Mouse (Mus musculus) liver, embryonic 14.5 days (tissue): ENCODE measurements around the gene Nhsl2. TPM values are rescaled to one million over a fixed set of nuclear protein-coding genes. Genes with fewer than 3 reads are reported as not detected.
A peak's percentile ranks its signal among the peaks of the same experiment; 100 is the strongest.

Source experiments
- ATAC-seq: fragments of 200-750 bp; cut with Nextera tagmentation; 2 replicates; pipeline ENCODE4 v1.8.0; 2017; ENCODE audit warnings: moderate number of reproducible peaks, mild to moderate bottlenecking, moderate library complexity; ENCODE audit not compliant: insufficient read depth
- DNase-seq, 3 experiments: peaks; one replicate each; pipeline ENCODE4 v3.0.0-alpha.2; 2012 to 2013; ENCODE audit warnings: low read depth in 3 of 3, low spot score in 3 of 3
- H3K27ac ChIP-seq: fragments of 300-500 bp; sonication (generic); 2 replicates; pipeline ENCODE4 v1.5.1; 2014; ENCODE audit warnings: moderate library complexity, mild to moderate bottlenecking, control low read depth, inconsistent platforms
- H3K27me3 ChIP-seq: fragments of 300-500 bp; sonication (generic); 2 replicates; pipeline ENCODE4 v1.6.1; 2014; ENCODE audit warnings: mild to moderate bottlenecking, low read length, moderate library complexity; ENCODE audit not compliant: control insufficient read depth, insufficient read depth
- H3K36me3 ChIP-seq: fragments of 300-500 bp; sonication (generic); replicated peaks from 2 replicates; pipeline ENCODE4 v1.6.1; 2014; ENCODE audit warnings: low read depth; ENCODE audit not compliant: control insufficient read depth, insufficient read depth
- H3K4me1 ChIP-seq, 2 experiments: fragments of 200-500 bp in 1 of 2; fragments of 300-500 bp in 1 of 2; sonication (generic) in 1 of 2; replicated peaks; 2 replicates each; pipeline ENCODE4 v1.6.1; 2012 to 2014; ENCODE audit warnings: antibody characterized with exemption in 1 of 2, inconsistent platforms in 1 of 2, low read length in 1 of 2; ENCODE audit not compliant: control insufficient read depth in 2 of 2, insufficient read depth in 2 of 2
- H3K4me2 ChIP-seq: fragments of 300-500 bp; sonication (generic); 2 replicates; pipeline ENCODE4 v1.6.1; 2014; ENCODE audit warnings: low read depth, mild to moderate bottlenecking, control low read depth, moderate library complexity
- H3K4me3 ChIP-seq, 2 experiments: fragments of 200-500 bp in 1 of 2; fragments of 300-500 bp in 1 of 2; sonication (generic) in 1 of 2; 2 replicates each; pipeline ENCODE4 v1.5.1; 2012 to 2014; ENCODE audit warnings: low read depth in 2 of 2, low read length in 2 of 2, mild to moderate bottlenecking in 2 of 2, control low read depth in 1 of 2, inconsistent platforms in 1 of 2, moderate library complexity in 1 of 2; ENCODE audit not compliant: insufficient read depth in 1 of 2
- H3K9ac ChIP-seq: fragments of 300-500 bp; sonication (generic); replicated peaks from 2 replicates; pipeline ENCODE4 v1.6.1; 2014; ENCODE audit warnings: mild to moderate bottlenecking, control low read depth, moderate library complexity
- H3K9me3 ChIP-seq: fragments of 300-500 bp; sonication (generic); 2 replicates; pipeline ENCODE4 v1.6.1; 2016; ENCODE audit warnings: low read length, mixed read lengths; ENCODE audit not compliant: control insufficient read depth
- CTCF ChIP-seq: IDR thresholded peaks from 2 replicates; pipeline ENCODE4 v1.5.1; 2016; ENCODE audit warnings: antibody characterized with exemption, low read depth, control low read depth
- EP300 ChIP-seq: IDR thresholded peaks from 2 replicates; pipeline ENCODE4 v1.6.1; 2016; ENCODE audit warnings: antibody characterized with exemption, low read depth
- WGBS: fragments of 180-500 bp; shearing (Covaris S2); extraction: QIAGEN DNeasy Blood & Tissue Kit; methylation state at CpG from one replicate; pipeline ENCODE4 v1.1.7; 2014; ENCODE audit not compliant: insufficient replicate concordance; 5-methylcytosine and 5-hydroxymethylcytosine counted together
- polyA plus RNA-seq, 2 experiments: library from polyadenylated mRNA; depleted of rRNA in 1 of 2; stranded (reverse) in 1 of 2; unstranded in 1 of 2; fragments of >200 nt; fragmentation: Nextera tagmentation in 1 of 2; extraction: Ambion mirVana in 1 of 2; gene quantifications; 2 replicates each; pipeline versions ENCODE4 v1.2.1 to v1.2.3; 2012 to 2014

The Nhsl2 gene
- polyA plus RNA-seq, 2 experiments: 0.39 to 1.3 TPM

DNA sequence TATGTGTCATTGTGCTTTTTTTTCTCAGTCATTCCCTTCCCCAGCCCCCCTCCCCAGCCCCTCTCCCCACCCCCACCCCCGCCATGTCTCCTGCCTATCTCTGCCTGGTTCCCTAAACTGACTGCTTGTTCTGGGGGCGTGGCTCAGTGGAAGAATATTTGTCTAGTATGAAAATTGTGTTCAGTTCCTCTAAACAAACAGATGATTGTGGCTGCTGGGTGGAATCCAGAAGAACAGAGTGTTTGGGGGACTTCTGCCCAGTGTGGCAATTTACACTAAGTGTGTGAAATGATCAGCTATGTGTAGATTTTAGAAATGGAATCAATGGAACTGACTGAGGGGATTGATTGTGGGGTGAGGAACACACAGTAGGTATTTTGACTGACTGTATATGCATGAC lies 184.4 kb downstream of the Nhsl2 start:
- WGBS: 50% methylated on average over 2 of the region's 2 CpGs

DNA sequence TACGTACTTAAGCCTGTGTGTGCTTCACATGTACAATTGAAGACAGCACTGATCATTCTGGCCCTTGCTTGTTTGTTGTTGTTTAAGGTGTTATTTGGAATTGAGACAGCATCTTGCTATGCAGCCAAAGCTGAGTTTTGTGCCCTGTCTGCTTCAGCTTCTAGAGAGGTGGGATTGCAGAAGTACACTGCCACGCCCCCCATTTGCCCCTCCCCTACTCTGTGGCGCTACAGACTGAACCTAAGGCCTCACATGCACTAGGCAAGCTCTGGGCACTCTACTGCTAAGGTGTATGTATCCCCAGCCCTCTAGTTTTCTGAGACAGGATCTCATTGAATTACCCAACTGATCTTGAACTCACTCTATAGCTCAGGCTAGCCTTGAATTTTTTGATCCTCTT lies 186.5 kb downstream of the Nhsl2 start:
- Histone ChIP-seq H3K27ac (no peak overlapping the region), H3K4me2 (no peak overlapping the region), H3K27me3 (no peaks in the 10 kb centered on the region), H3K4me1 (peaks cover 0 to 7% of the 10 kb centered on the region in 2 experiments; a peak in 2 of 4 replicates), H3K9me3 (no peaks in the 10 kb centered on the region), H3K36me3 (no peaks in the 10 kb centered on the region), H3K4me3 (no peak overlapping the region), H3K9ac (no peak overlapping the region)
- TF ChIP-seq CTCF (no peak), EP300 (no peak)
- WGBS: 40% methylated on average over 3 of the region's 3 CpGs
- no peak for DNase-seq
- no peak for ATAC-seq

More for the DNA sequence above, 184.4 kb downstream of the Nhsl2 start:
- Histone ChIP-seq H3K27me3 (no peaks in the 10 kb centered on the region; the same call in 1 of the 2 replicates), H3K4me3 (no peak overlapping the region), H3K4me2 (no peak overlapping the region), H3K4me1 (peaks cover 0 to 7% of the 10 kb centered on the region in 2 experiments; a peak in 2 of 4 replicates), H3K9me3 (no peaks in the 10 kb centered on the region), H3K27ac (no peak overlapping the region), H3K36me3 (no peaks in the 10 kb centered on the region), H3K9ac (no peak overlapping the region)
- DNase-seq (no peak), ATAC-seq (no peak)
- TF ChIP-seq EP300 (no peak), CTCF (no peak)

DNA sequence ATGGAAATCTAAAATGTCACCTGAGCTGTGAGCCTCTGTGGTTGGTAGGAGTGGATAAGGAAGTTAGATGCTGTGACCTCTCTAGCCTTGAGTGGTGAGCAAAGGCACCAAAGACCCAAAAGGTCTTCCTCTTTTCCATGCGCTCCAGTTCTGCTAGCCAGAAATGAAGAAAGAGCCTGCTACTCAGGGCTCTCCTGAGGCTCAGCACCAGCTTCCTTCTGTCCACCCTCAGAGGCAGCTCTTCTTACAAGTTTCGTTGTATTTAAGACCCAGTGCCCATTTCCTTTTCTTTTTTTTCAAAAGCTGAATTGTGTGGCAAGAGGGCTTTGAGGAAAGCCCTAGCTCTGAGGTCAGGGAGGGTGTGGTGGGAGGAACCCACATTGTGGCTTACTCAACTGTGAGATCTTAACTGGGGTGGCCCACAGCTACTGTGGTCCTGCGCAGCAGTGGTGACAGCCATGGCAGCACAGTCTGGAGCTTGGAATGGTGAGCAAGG lies 187.7 kb downstream of the Nhsl2 start:
- no peaks in the 10 kb centered on the region for H3K9me3 ChIP-seq
- no peak for DNase-seq
- H3K4me2 ChIP-seq: no peak overlapping the region
- H3K4me1 ChIP-seq: peaks cover 0 to 3% of the 10 kb centered on the region in 2 experiments; a peak in 2 of 4 replicates
- no peak overlapping the region for H3K4me3 ChIP-seq
- WGBS: 29% methylated on average over 3 of the region's 3 CpGs
- H3K36me3 ChIP-seq: no peaks in the 10 kb centered on the region
- no peak for TF ChIP-seq CTCF
- no peak for TF ChIP-seq EP300
- H3K27ac ChIP-seq: no peak overlapping the region
- H3K27me3 ChIP-seq: no peaks in the 10 kb centered on the region
- ATAC-seq: peak; percentile 51; the same call in 1 of the 2 replicates
- H3K9ac ChIP-seq: no peak overlapping the region

DNA sequence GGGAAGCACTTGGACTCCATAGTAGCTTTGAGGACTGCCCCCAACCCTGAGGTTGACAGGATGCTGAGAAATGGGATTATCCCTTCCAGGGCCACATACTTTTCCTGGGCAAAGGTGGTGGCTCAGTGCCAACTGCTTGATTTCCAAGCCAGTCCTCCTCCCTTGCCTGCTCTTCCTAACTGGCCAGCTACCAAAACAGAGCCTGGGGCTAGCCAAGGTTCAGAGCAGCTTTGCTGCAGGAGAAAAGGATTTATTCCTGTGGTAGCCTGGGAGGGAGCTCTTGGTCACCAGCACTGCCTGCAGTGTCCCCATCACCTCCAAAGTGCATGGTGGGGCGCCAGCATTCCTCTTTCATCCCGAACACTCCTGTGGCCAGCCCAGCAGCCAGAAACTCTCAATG lies 188.3 kb downstream of the Nhsl2 start:
- H3K27ac ChIP-seq: no peak overlapping the region
- no peak for TF ChIP-seq CTCF
- TF ChIP-seq EP300: no peak
- WGBS: 59% methylated on average over 2 of the region's 2 CpGs
- DNase-seq (no peak), ATAC-seq (no peak)
- no peak overlapping the region for H3K4me3 ChIP-seq
- H3K4me2 ChIP-seq: no peak overlapping the region
- H3K36me3 ChIP-seq: no peaks in the 10 kb centered on the region
- H3K4me1 ChIP-seq: peaks cover 0 to 2% of the 10 kb centered on the region in 2 experiments; a peak in 2 of 4 replicates
- H3K27me3 ChIP-seq: no peaks in the 10 kb centered on the region
- no peaks in the 10 kb centered on the region for H3K9me3 ChIP-seq
- no peak overlapping the region for H3K9ac ChIP-seq

DNA sequence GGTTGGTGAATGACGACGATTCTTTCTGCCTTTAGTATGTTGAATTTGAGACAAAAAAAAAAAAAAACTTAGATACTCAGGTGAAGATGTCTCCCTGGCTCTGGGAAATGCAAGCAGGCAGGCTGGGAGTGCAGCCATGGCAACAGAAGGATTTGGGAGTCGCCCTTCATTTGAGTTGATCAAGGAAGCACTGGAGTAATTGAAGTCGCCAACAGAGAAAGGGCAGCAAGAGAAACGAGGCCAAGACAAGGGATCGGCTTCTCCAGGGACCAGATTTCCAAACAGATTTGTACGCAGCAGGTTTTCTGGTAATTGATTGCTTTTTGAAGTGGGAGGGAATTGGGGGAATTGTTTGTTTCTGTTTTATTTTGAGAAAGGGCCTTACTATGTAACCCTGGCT lies 192.4 kb downstream of the Nhsl2 start:
- no peak overlapping the region for H3K4me3 ChIP-seq
- H3K9ac ChIP-seq: no peak overlapping the region
- ATAC-seq (no peak), DNase-seq (no peak)
- 70% methylated on average over 7 of the region's 7 CpGs for WGBS
- no peaks in the 10 kb centered on the region for H3K36me3 ChIP-seq
- H3K4me2 ChIP-seq: no peak overlapping the region
- no peaks in the 10 kb centered on the region for H3K27me3 ChIP-seq
- no peaks in the 10 kb centered on the region for H3K9me3 ChIP-seq
- TF ChIP-seq EP300: no peak
- TF ChIP-seq CTCF: no peak
- no peak overlapping the region for H3K27ac ChIP-seq
- peaks cover 0 to 2% of the 10 kb centered on the region in 2 experiments; a peak in 2 of 4 replicates for H3K4me1 ChIP-seq
